Mouse (Mus musculus) lung, postnatal 36 days (tissue): ENCODE measurements around the gene Slc6a20b.

ENCODE experiments used
- DNase-seq: peaks from one replicate; pipeline ENCODE4 v3.0.0; 2022; ENCODE audit warnings: mixed read lengths

Slc6a20b gene

DNA sequence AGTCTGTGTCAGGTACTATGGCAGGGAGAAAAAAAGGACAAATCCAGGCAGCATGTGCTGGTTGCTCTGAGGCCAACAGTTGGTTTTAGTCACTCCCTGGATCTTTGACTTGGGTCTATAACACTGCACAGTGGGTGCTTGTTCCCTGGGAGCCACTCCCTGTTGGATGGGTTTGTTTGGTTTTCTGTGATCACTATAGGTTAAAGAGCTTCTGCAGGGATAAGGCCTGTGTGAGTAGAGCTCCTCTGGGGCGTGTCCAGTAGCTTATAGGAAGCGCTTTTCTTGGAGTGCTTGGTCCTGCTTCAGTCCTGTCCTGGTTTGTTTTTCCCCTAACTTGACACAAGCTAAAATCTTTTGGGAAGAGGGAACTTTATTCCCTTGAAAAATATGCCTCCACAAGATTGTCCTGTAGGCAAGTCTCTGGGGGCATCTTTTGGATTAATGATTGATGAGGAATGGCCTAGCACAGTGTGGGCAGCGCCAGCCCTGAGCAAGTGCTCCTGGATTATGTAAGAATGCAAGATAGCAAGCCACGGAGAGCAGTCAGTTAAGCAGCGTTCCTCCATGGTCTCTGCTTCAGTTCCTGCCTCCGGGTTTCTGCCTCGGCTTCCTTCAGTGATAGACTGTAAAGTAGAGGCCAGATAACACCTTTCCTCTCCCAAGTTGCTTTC, 43.0 kb downstream of the Slc6a20b start:
- DNase-seq, result no peak

DNA sequence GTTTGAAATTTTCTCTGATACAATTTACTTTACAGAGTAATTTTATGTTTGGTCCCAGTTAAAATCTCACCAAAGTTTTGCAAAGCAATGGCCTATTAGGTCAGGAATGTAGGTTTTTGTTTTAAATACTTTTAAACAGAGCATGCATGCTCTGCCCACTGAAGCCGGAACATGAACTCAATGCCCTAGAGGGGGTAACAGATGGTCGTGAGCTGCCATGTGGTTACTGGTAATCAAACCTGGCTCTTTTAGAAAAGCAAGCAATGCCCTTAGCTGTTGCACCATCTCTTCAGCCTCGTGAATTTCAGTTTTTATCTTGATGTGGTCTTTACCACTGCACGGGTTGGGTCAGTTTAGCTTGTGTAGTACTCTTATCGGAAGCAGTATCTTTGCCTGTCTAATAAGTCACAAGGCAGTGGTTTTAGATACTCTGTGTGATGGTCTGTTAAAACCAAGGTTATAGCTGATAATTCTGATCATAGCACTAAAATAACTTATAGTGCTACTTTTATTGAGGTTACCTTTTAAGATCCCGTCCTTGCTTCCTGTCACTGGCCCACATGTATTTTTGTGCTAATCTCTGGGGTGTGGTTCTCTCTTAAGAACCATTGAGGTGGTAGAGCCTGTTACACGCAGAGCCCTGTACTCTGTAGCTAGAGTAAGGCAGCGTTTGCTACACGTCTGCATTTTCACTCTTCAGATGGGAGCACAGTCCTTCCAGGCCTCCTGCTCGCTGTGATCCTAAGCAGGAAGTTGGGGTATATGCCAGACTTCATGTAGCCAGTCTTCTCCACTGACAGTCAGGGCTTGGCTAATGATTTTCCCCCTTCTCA, 54.8 kb downstream of the Slc6a20b start:
- no peak for DNase-seq

DNA sequence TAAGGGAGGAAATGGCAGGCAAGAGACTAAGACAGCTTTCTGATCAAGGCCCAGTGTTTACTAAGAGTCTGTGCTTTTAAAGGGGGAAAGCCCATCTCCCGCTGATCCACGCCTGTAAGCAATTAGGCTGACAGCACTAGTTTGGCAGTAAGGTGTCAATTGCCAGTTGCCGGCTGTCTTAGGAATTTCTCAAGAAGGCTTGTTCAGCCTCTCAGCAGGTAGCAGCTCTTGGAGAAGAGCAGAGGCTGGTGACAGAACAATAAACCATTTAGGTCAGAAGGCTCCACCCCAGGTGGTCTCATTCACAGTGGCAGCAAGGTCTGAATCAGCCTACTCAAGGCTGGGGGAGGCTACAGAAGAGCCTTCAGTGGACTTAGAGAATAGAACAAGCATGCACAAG, 77.8 kb downstream of the Slc6a20b start:
- no peak for DNase-seq
